Mouse (Mus musculus) ovary, adult 2 months (tissue): ENCODE measurements around the gene Ebna1bp2. TPM values are rescaled to one million over a fixed set of nuclear protein-coding genes. Genes with fewer than 3 reads are reported as not detected.

Experiments
- polyA plus RNA-seq: library from polyadenylated mRNA; depleted of rRNA; stranded (reverse); fragments of >200 nt; gene quantifications from 2 replicates; pipeline ENCODE4 v1.2.3, GENCODE M21; 2012; rRNA removed

Gene Ebna1bp2
- polyA plus RNA-seq, result 23.4 and 28.9 TPM in 2 replicates

DNA sequence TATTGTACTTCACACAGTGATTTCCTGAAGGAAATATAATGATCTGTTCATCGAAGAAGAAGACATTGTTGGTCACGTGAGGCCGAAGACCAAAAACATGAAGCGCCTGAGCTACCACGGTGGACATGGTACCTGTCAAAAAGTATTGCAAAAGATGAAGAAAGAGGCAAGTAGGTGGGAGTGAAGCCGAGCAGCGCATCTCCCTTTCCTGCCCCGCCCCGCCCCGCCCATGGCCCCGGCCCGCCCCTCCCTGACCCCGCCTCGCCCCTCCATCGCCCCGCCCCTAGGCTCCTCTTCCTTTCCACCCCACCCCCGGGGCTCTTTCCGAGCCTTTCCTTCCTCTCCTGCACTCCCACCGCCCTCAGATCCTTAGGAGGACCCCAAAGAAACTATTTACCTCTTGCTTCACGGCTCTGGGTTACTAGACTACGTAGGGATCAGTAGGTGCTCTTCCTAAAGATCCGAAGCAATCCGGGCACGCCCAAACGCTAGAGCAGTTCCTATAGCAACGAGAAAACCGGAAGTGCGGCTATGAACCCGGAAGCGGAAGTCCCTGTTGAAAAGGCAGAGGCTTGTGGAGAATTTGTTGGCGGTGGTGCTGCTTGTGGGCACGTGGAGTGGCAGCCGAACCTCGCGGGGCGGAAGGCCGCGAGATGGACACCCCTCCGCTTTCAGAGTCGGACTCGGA is at the start of gene Ebna1bp2, which contains the start of gene Cfap57:
Ebna1bp2 (plus strand) TSS at position 521 of the 688 bp plus-strand sequence.
Cfap57 (minus strand) TSS at position 499 of the 688 bp plus-strand sequence.

DNA sequence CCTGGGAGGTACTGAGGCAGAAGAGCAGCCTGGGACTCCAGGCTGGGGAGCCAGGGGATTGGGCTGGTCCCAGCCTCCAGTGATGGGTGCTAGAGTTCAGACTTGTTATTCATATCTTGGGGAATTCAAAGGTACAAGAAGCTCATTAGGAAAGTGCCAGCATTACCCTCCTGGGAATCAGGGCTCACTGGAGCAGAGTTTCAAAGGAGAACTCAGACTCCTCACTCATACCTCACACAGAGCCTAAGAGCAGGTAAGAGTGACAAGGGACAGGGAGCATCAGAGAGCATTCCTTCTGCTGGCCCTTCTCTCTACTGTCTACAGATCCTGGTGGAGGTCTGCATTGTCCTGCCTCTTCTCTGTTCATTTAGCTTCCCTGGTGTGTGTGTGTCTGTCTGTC is 38.1 kb downstream of the Ebna1bp2 start, which contains the start of gene Olfr62:
Olfr62 (plus strand) TSS at position 301 of the 400 bp plus-strand sequence.

Other genes starting within 250 kb of the Ebna1bp2 start
- 39.0 and 47.1 TPM in 2 replicates for gene Szt2, start 211.5 kb upstream of the Ebna1bp2 start, polyA plus RNA-seq
- gene Med8, start 211.5 kb upstream of the Ebna1bp2 start, polyA plus RNA-seq, result 22.4 and 28.4 TPM in 2 replicates
- gene Elovl1, start 192.7 kb upstream of the Ebna1bp2 start, polyA plus RNA-seq, result 195 and 237 TPM in 2 replicates
- gene Cdc20, start 183.4 kb upstream of the Ebna1bp2 start, polyA plus RNA-seq, result 38.7 and 71.9 TPM in 2 replicates
- 0.09 and 0.16 TPM in 2 replicates for gene Mpl, start 163.3 kb upstream of the Ebna1bp2 start, polyA plus RNA-seq
- 62.5 and 72.4 TPM in 2 replicates for gene Tie1, start 130.7 kb upstream of the Ebna1bp2 start, polyA plus RNA-seq
- 10.5 and 10.7 TPM in 2 replicates for gene 2610528J11Rik, start 93.8 kb upstream of the Ebna1bp2 start, polyA plus RNA-seq
- 16.5 and 17.4 TPM in 2 replicates for gene Tmem125, start 76.8 kb upstream of the Ebna1bp2 start, polyA plus RNA-seq
- gene Cfap57, start within 50 bp of the Ebna1bp2 start, polyA plus RNA-seq, result 1.4 TPM in 2 replicates
- not detected in 2 replicates for gene Olfr62, start 38.2 kb downstream of the Ebna1bp2 start, polyA plus RNA-seq
- not detected in 2 replicates for gene Olfr1342, start 72.0 kb downstream of the Ebna1bp2 start, polyA plus RNA-seq
- not detected in 2 replicates for gene Olfr1341, start 82.7 kb downstream of the Ebna1bp2 start, polyA plus RNA-seq
- not detected in 2 replicates for gene Olfr1340, start 99.3 kb downstream of the Ebna1bp2 start, polyA plus RNA-seq
- not detected in 2 replicates for gene Olfr1339, start 111.4 kb downstream of the Ebna1bp2 start, polyA plus RNA-seq
- not detected in 2 replicates for gene Olfr1338, start 137.9 kb downstream of the Ebna1bp2 start, polyA plus RNA-seq
- not detected in 2 replicates for gene Olfr1337, start 161.8 kb downstream of the Ebna1bp2 start, polyA plus RNA-seq
- not detected in 2 replicates for gene Olfr1335, start 189.1 kb downstream of the Ebna1bp2 start, polyA plus RNA-seq
- not detected in 2 replicates for gene Olfr1333, start 215.5 kb downstream of the Ebna1bp2 start, polyA plus RNA-seq
- gene Olfr1331, start 243.8 kb downstream of the Ebna1bp2 start, polyA plus RNA-seq, result not detected in 2 replicates